Mouse (Mus musculus) heart, postnatal 25 days (tissue): Measurements from ENCODE around the gene Nsg1. TPM values are rescaled to one million over a fixed set of nuclear protein-coding genes. Genes with fewer than 3 reads are reported as not detected.

ENCODE experiments used
- DNase-seq: peaks from one replicate; pipeline ENCODE4 v3.0.0; 2022; ENCODE audit warnings: low spot score
- intact Hi-C: fragments of 180-260 bp; cut with DNase I; formaldehyde crosslinking; loops from one replicate; pipeline ENCODE4 v1.15.1; 2025
- total RNA-seq, 2 experiments: library from RNA; stranded (reverse); gene quantifications; 2 replicates each; pipeline ENCODE4 v1.2.3; 2021

The Nsg1 gene
- total RNA-seq, 2 experiments from 2014 or later: 6.3 to 7.7 TPM

DNA sequence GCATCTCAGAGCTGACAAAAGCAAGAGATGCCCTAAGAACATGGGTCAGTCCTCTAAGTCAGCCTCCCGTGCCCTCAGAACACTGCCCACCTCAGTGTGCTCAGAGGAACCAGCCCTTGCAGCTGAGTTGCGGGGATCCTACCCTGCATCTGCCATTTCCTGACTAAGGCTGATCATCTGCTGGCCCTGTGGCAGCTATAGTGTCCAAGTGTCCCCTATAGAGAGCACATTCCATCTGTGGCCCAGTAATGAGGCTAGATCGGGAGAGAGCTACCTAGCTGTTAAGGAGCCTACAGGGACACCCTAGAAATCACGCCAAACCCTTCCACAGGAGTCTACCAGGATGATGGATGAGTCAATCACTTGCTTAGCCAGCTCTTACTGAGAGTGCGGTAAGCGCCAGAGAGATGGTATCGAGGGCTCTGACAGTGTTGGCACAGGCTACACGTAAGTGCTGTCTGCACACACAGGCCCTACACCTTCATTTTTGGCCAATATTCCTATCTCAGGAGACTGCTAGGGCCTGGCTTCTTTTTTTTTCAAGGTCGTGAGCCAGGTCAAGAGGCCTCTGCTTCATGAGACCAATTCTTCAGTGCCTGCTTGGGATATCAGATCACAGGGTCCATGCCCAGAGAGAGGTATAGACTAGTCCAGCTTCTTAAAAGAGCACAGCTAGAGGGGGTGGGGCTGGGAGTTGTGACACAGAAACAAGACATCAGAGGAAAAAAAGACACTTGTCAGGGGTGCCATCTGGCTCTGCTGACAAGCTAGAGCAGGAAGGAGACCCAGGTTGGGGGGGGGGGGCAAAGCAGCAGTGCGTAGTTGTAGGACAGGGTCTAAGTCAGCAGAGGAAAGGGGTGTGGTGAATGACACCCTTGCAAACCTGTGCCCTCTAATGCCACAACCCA is 7.3 kb downstream of the Nsg1 start:
- intact Hi-C loops: no loop called here
- DNase-seq: no peak

GRCm38 (mm10) chr5:38151264-38151663 is 8.4 kb downstream of the Nsg1 start:
- DNase-seq: no peak
- intact Hi-C loops: no loop called here

GRCm38 (mm10) chr5:38146524-38146923 is 13.2 kb downstream of the Nsg1 start:
- DNase-seq: peak; percentile 21

DNA sequence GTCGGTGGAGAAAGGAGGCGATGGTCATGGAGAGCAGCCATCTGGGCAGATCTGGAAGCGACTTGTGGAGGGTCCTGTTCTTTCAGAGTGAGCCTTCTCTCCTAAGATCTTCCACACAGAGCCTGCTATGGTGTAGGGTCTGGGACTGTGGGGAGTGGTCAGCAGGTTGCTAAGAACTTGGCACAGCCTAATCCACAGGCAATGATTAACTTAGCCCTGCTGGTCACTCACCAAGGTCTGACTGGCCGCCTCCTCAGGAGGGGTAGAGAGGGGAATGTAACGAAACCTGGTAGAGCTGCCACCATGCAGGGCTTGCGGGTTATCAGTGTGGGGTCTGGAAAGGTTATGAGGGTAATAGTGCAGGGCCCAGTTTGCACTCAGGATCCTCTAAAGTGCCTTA is 18.8 kb downstream of the Nsg1 start:
- intact Hi-C loops: no loop called here

More at GRCm38 (mm10) chr5:38146524-38146923, 13.2 kb downstream of the Nsg1 start:
- intact Hi-C loops: no loop called here

DNA sequence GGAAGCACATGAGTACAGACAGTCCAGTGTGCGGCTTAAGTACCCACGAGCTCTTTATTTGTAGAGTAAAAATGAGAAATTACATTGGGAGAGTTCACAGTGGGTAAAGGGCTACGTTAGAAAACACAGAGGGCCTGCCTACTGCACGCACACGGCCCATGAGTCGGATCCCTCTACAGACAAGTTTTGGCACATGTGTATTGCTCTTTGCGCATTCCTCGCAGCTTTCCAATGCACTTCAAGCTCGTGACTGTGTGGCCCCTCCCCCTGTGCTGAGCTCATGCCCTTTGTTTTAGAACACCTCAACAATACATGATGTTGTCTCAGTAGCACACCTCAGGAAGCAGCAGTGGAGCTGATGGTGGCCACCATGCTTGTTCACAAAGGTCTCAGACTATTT is 22.5 kb downstream of the Nsg1 start:
- no peak for DNase-seq
- intact Hi-C loops: no loop called here

More for the DNA sequence above, 18.8 kb downstream of the Nsg1 start:
- no peak for DNase-seq

GRCm38 (mm10) chr5:38136247-38136646 is 23.5 kb downstream of the Nsg1 start:
- intact Hi-C loops: no loop called here
- no peak for DNase-seq

DNA sequence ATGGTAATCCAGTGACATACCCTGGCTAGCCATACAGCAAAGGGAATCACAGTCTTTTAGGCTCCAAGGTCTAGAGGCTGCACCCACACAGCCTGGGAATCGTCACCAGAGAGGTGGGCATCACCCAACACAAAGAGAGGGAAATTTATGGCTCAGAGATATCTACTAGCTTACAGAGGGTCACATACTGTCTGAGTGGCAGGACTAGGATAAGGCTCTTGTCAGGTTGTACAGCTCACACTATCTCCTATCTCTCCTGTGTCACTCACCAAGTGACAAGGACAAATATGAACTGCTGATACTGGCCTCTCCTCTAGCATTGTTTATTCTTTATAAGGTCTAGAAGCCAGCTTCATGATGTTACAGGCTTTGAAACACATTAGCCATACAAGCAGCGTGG is 30.4 kb downstream of the Nsg1 start:
- DNase-seq: no peak
- intact Hi-C loops: no loop called here

GRCm38 (mm10) chr5:38126519-38127306 is 33.0 kb downstream of the Nsg1 start:
- intact Hi-C loops: no loop called here
- no peak for DNase-seq

DNA sequence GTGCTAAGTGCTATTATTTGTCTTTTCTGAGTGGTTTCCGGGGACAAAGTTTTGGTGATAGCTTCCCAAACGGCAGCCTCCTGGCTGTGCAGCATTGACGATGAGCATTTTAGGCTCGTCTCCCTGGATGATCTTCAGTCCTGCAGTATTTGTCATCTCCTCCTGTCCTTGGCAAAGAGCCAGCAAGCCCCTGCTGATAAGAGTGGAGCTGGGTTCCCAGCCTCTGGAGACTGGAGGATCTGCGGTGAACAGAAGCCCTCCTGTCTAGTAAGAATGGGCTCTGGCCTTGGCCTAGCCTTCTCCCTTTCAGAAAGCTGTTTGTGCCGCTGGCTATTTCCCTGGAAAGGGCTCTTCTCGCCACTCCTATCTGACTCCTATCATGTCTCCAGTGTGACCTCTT is 38.0 kb downstream of the Nsg1 start:
- no peak for DNase-seq
- intact Hi-C loops: no loop called here

GRCm38 (mm10) chr5:38119268-38119667 is 40.4 kb downstream of the Nsg1 start:
- intact Hi-C loops: no loop called here
- DNase-seq: no peak

DNA sequence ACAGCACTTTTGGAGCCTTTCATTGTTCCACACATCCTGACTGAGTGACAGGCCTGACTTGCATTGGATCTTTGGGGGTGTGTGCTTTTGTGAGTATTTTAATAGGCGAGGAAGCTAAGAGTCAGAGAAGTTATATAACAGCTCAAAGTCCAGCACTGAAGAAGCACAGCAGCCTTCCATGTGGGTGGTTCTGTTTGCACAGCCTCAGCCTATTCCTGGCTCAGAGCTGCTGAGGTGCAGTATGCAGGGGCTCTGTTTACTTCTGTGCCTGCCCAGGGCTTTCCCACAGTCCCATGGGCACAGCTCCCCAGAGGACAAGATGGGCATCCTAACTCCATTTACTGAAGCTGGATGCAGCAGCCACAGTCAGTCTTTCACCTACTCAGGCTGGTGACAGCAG is 42.7 kb downstream of the Nsg1 start:
- intact Hi-C loops: no loop called here
- no peak for DNase-seq

DNA sequence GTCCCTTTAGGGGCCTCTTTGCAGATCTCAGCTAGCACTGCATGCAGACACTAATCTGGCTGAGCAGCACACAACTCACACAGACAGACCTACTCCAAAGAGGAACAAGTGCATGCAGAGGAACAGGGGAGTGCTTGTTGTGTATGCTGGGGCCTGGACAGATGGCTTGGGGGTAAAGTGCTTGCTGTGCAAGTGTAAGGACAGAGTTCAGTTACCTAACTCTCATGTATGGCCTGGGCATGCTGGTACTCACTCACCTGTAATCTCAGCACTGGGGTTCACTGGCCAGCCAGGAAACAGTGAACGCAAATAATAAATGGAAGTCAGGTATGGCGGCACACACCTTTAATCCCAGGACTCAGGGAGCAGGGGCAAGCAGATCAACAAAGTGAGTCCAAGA is 45.2 kb downstream of the Nsg1 start:
- DNase-seq: no peak
- intact Hi-C loops: no loop called here

- intact Hi-C loops: no loop called here
- DNase-seq: no peak
These were observed 52.9 kb downstream of the Nsg1 start for GRCm38 (mm10) chr5:38106807-38107206.

GRCm38 (mm10) chr5:38106080-38106697 is 53.5 kb downstream of the Nsg1 start:
- no peak for DNase-seq
- intact Hi-C loops: no loop called here

GRCm38 (mm10) chr5:38102945-38103344 is 56.8 kb downstream of the Nsg1 start:
- DNase-seq: no peak
- intact Hi-C loops: no loop called here

DNA sequence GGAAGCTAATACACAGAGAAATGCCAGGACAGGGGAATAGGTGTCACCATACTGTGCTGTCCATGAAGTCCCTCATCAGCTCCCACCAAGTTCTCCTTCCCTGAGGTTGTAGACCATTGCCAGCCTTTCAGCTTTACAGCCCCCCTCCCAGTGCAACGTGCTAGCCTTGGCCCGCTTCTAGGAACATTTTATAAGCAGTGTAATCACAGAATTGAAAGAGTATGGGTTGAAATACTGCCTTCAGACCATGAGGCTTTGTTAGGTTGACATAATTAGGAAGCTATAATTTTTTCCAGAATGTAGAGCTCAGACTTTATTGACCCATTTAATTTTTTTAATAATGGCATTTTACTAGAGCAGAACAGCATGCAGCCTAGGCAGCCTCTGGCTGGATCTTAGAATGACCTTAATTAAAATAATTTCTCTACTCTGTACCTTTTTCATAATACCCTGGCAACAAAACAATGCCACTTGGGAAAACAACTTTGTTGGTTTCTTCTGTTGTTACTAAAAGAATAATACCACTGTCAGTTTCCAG is 60.5 kb downstream of the Nsg1 start:
- intact Hi-C loops: loop anchor here (10.0 kb wide), 1 partner anchor 804 kb away; no protein-coding TSS in a partner anchor

DNA sequence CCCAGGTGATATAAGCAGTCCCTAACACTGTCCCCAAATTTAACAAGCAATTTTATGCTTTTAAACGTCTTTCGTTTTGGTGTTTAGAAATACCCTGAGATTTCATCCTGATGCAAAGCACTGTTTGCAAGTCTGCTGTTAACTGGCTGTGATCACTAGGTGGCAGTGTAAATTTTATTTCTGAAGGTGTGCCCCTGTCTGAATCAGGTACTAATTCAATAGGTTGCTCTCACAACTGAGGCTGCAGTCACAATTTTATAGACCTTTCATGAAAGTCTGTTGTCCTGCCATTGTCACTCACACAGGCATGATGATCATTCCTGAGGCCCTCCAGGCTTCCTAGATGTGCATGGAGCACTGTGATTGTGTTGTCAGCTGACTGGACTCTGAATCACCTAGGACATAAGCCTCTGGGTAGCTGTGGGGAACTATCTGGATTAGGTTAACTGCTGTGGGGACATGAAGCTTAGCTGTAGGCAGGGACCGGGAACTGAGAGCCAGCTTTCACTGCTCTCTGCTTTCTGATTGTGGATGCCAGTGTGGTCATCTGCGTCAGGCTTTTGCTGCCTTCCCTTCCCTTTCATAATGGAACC is 62.1 kb downstream of the Nsg1 start:
- DNase-seq: no peak
- intact Hi-C loops: loop anchor here (2.0 to 10.0 kb wide), 2 partner anchors 99 to 803 kb away; no protein-coding TSS in a partner anchor

More for the DNA sequence above, 60.5 kb downstream of the Nsg1 start:
- no peak for DNase-seq

DNA sequence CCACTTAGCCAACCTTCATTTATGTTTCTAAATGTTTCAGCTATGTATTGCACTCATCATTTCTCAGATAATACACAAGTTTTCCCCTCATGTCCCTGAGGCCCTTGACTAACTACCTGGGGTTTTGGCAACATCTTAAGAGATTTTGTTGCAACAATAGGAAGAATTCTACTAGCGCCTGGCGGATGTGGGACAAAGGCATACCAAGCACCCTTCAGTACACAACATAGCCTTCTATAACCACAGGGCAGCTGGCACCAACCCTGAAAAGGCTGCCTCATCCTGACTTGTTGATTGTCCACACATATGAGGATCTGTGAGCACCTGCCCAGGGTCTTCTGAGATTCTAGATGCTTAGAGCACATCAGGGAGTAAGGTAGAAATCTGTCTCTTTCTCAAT is 65.4 kb downstream of the Nsg1 start:
- DNase-seq: no peak
- intact Hi-C loops: loop anchor here (10.0 kb wide), 1 partner anchor 800 kb away; no protein-coding TSS in a partner anchor

GRCm38 (mm10) chr5:38091966-38092304 is 67.8 kb downstream of the Nsg1 start:
- DNase-seq: no peak
- intact Hi-C loops: loop anchor here (10.0 kb wide), 1 partner anchor 797 kb away; no protein-coding TSS in a partner anchor
